Mouse (Mus musculus) right cerebral cortex, adult 18-20 months (tissue): ENCODE results near the gene Pole.
A peak's percentile ranks its signal among the peaks of the same experiment; 100 is the strongest.

Experiments
- DNase-seq: peaks from one replicate; pipeline ENCODE4 v3.0.0; 2022; ENCODE audit warnings: mixed read lengths

Pole gene

GRCm38 (mm10) chr5:110345553-110345952 is 59.4 kb downstream of the Pole start:
- DNase-seq: no peak

- DNase-seq: no peak
Observed at GRCm38 (mm10) chr5:110347006-110347405, 60.9 kb downstream of the Pole start.

- no peak for DNase-seq
Observed at GRCm38 (mm10) chr5:110354716-110355115, 68.6 kb downstream of the Pole start.

GRCm38 (mm10) chr5:110357531-110358179 is 71.5 kb downstream of the Pole start:
- DNase-seq: peak; percentile 60

- no peak for DNase-seq
Observed at GRCm38 (mm10) chr5:110361465-110361864, 75.4 kb downstream of the Pole start.

GRCm38 (mm10) chr5:110362813-110363178 is 76.7 kb downstream of the Pole start:
- no peak for DNase-seq

- DNase-seq: peak; percentile 88
Observed at GRCm38 (mm10) chr5:110363179-110363821, 77.2 kb downstream of the Pole start.

GRCm38 (mm10) chr5:110363822-110364545 is 77.9 kb downstream of the Pole start:
- no peak for DNase-seq

GRCm38 (mm10) chr5:110376802-110377433 is 90.8 kb downstream of the Pole start:
- DNase-seq: peak; percentile 65

GRCm38 (mm10) chr5:110378181-110378583 is 92.1 kb downstream of the Pole start:
- no peak for DNase-seq

GRCm38 (mm10) chr5:110379086-110379485 is 93.0 kb downstream of the Pole start:
- no peak for DNase-seq

GRCm38 (mm10) chr5:110379823-110380222 is 93.7 kb downstream of the Pole start:
- no peak for DNase-seq

- no peak for DNase-seq
Observed at GRCm38 (mm10) chr5:110384491-110384890, 98.4 kb downstream of the Pole start.

GRCm38 (mm10) chr5:110385263-110385662 is 99.2 kb downstream of the Pole start:
- no peak for DNase-seq

GRCm38 (mm10) chr5:110386371-110387330 is 100.5 kb downstream of the Pole start:
- DNase-seq: peak; percentile 61
